Mouse (Mus musculus) ES-Bruce4 (cell line): ENCODE results near the gene Gpr156. TPM values are rescaled to one million over a fixed set of nuclear protein-coding genes. Genes with fewer than 3 reads are reported as not detected.

Experiments
- H3K27ac ChIP-seq: 2 replicates; pipeline ENCODE4 v1.5.1; 2012; ENCODE audit warnings: low read length, inconsistent platforms; ENCODE audit not compliant: insufficient read depth
- H3K27me3 ChIP-seq: 2 replicates; pipeline ENCODE4 v1.6.1; 2012; ENCODE audit warnings: mild to moderate bottlenecking, low read length, inconsistent platforms; ENCODE audit not compliant: control insufficient read depth, poor library complexity, insufficient read depth, severe bottlenecking
- H3K36me3 ChIP-seq: 2 replicates; pipeline ENCODE4 v1.6.1; 2012; ENCODE audit warnings: inconsistent platforms, mild to moderate bottlenecking, low read length, moderate library complexity; ENCODE audit not compliant: control insufficient read depth, poor library complexity, insufficient read depth, severe bottlenecking
- H3K4me1 ChIP-seq: one replicate; pipeline ENCODE4 v1.8.1; 2011; ENCODE audit warnings: low read length; ENCODE audit not compliant: control insufficient read depth, insufficient read depth
- H3K4me3 ChIP-seq: 2 replicates; pipeline ENCODE4 v1.5.1; 2011; ENCODE audit warnings: low read depth, mild to moderate bottlenecking, low read length
- H3K9ac ChIP-seq: 2 replicates; pipeline ENCODE4 v1.6.1; 2012; ENCODE audit warnings: low read depth, mild to moderate bottlenecking, inconsistent platforms; ENCODE audit not compliant: poor library complexity, severe bottlenecking
- H3K9me3 ChIP-seq: replicated peaks from 2 replicates; pipeline ENCODE4 v1.6.1; 2012; ENCODE audit warnings: mild to moderate bottlenecking, low read length, inconsistent platforms; ENCODE audit not compliant: control insufficient read depth, poor library complexity, insufficient read depth, severe bottlenecking
- CTCF ChIP-seq: IDR thresholded peaks from one replicate; pipeline ENCODE4 v1.8.1; 2011; ENCODE audit warnings: low read depth, low read length
- EP300 ChIP-seq: IDR thresholded peaks from 2 replicates; pipeline ENCODE4 v1.6.1; 2011; ENCODE audit warnings: low read depth, low read length; ENCODE audit not compliant: insufficient read depth
- POLR2A ChIP-seq: IDR thresholded peaks from one replicate; pipeline ENCODE4 v1.8.1; 2011; ENCODE audit warnings: low read length; ENCODE audit not compliant: insufficient read depth
- polyA plus RNA-seq: library from polyadenylated mRNA; stranded (reverse); fragments of >200 nt; gene quantifications from 2 replicates; pipeline ENCODE4 v1.2.4, GENCODE M21; 2011; ENCODE audit warnings: low read depth; ENCODE audit not compliant: missing spikeins, insufficient read depth, insufficient read length

Gene Gpr156
- polyA plus RNA-seq, 1 experiment = not detected

DNA sequence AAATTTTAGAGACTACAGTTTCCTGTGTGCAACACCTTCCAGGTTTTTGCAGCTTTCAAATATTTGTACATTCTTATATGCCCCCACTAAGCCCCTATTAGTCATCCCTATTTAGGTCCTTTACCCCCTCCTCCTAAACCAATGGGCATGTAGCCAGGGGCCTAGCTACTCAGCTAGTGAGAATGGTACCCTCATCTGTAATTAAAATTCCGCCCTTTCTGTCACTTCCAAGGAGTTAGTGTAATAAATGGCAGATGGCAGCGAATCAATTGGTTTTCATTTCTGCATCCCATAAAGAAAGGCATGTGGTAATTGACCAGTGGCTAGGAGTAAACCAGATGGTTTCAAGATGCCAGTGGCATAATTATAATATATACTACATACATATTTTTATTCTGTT lies 23.6 kb upstream of the Gpr156 start:
- Histone ChIP-seq H3K4me1 (no peaks in the 10 kb centered on the region), H3K27ac (no peak overlapping the region), H3K4me3 (no peak overlapping the region), H3K36me3 (no peaks in the 10 kb centered on the region), H3K9ac (no peak overlapping the region), H3K27me3 (no peaks in the 10 kb centered on the region), H3K9me3 (no peaks in the 10 kb centered on the region)
- no peak for TF ChIP-seq EP300
- TF ChIP-seq CTCF = no peak
- no peak for TF ChIP-seq POLR2A

- no peak for TF ChIP-seq CTCF
- no peak for TF ChIP-seq POLR2A
- no peaks in the 10 kb centered on the region for H3K9me3 ChIP-seq
- no peaks in the 10 kb centered on the region for H3K27me3 ChIP-seq
- no peak overlapping the region for H3K9ac ChIP-seq
- no peak overlapping the region for H3K4me3 ChIP-seq
- no peak overlapping the region for H3K27ac ChIP-seq
- no peaks in the 10 kb centered on the region for H3K4me1 ChIP-seq
- no peaks in the 10 kb centered on the region for H3K36me3 ChIP-seq
These were observed 22.9 kb upstream of the Gpr156 start for GRCm38 (mm10) chr16:37893381-37893780.

DNA sequence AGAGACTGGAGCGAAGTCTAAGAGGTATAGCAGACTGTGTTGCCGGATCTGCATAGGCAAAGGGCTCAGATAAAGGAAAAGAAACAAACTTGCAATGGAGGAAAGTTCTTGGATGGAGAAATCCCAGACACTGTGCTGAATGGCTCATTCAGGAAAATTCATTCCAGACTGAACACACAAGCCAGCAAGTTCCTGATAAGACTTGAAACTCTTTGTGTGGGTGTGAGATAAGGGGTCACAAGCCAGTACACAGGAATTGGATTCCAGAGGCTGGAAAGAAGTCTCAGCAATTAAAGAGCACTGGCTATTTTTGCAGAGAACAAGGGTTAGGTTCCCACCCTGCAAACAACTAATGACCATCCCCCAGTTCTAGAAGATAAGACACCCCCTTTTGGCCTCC lies 22.4 kb upstream of the Gpr156 start:
- Histone ChIP-seq H3K4me3 (no peak overlapping the region), H3K36me3 (no peaks in the 10 kb centered on the region), H3K27ac (no peak overlapping the region), H3K27me3 (no peaks in the 10 kb centered on the region), H3K9ac (no peak overlapping the region), H3K9me3 (no peaks in the 10 kb centered on the region), H3K4me1 (no peaks in the 10 kb centered on the region)
- TF ChIP-seq POLR2A = no peak
- no peak for TF ChIP-seq CTCF
- no peak for TF ChIP-seq EP300

GRCm38 (mm10) chr16:37898790-37899189 lies 17.5 kb upstream of the Gpr156 start:
- H3K27ac ChIP-seq = no peak overlapping the region

GRCm38 (mm10) chr16:37899357-37899756 lies 16.9 kb upstream of the Gpr156 start:
- Histone ChIP-seq H3K27me3 (no peaks in the 10 kb centered on the region), H3K36me3 (no peaks in the 10 kb centered on the region), H3K4me3 (no peak overlapping the region), H3K9ac (no peak overlapping the region), H3K9me3 (no peaks in the 10 kb centered on the region), H3K4me1 (no peaks in the 10 kb centered on the region), H3K27ac (no peak overlapping the region)
- TF ChIP-seq CTCF = no peak
- no peak for TF ChIP-seq EP300
- no peak for TF ChIP-seq POLR2A

More at GRCm38 (mm10) chr16:37898790-37899189, 17.5 kb upstream of the Gpr156 start:
- H3K36me3 ChIP-seq = no peaks in the 10 kb centered on the region
- no peak overlapping the region for H3K4me3 ChIP-seq
- TF ChIP-seq EP300 (no peak), CTCF (no peak), POLR2A (no peak)
- no peaks in the 10 kb centered on the region for H3K4me1 ChIP-seq
- no peak overlapping the region for H3K9ac ChIP-seq
- H3K27me3 ChIP-seq = no peaks in the 10 kb centered on the region
- no peaks in the 10 kb centered on the region for H3K9me3 ChIP-seq

DNA sequence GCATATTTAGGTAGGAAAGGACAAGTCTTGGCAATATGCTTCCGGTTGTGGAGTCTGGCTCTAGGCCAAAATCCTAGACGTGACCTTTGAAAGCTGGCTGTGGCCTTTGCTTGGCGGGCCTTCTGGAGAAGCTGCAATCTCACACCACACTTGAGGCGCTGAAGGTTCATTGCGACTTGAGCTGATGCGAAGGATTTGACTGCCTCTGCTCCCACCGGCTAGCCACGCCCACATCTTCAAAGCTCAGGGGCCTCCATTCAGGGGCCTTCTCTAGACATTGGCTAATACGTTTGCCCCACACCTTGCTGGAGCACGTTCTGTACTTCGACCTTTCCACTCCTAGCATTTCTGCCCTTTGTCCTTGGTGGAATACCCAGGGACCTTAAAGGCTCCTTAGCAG lies 15.0 kb upstream of the Gpr156 start:
- Histone ChIP-seq H3K36me3 (no peaks in the 10 kb centered on the region), H3K27ac (no peak overlapping the region), H3K9ac (no peak overlapping the region), H3K27me3 (peaks cover 2% of the 10 kb centered on the region; the same call in 1 of the 2 replicates), H3K4me1 (no peaks in the 10 kb centered on the region), H3K9me3 (no peaks in the 10 kb centered on the region), H3K4me3 (no peak overlapping the region)
- TF ChIP-seq POLR2A (no peak), CTCF (no peak), EP300 (no peak)
